Mouse (Mus musculus) kidney, postnatal 0 days (tissue): ENCODE measurements around the gene Pou2f1. TPM values are rescaled to one million over a fixed set of nuclear protein-coding genes. Genes with fewer than 3 reads are reported as not detected.

ENCODE experiments used
- ATAC-seq: fragments of 200-750 bp; cut with Nextera tagmentation; replicated peaks from 2 replicates; pipeline ENCODE4 v1.8.0; 2017; ENCODE audit warnings: low read depth, moderate number of reproducible peaks, moderate TSS enrichment, moderate library complexity; ENCODE audit not compliant: low FRiP score
- DNase-seq: peaks from one replicate; pipeline ENCODE4 v3.0.0-alpha.2; 2016; ENCODE audit warnings: low spot score
- H3K27ac ChIP-seq: fragments of 300-500 bp; sonication (generic); 2 replicates; pipeline ENCODE4 v1.5.1; 2014; ENCODE audit warnings: mild to moderate bottlenecking
- H3K27me3 ChIP-seq: fragments of 300-500 bp; sonication (generic); 2 replicates; pipeline ENCODE4 v1.6.1; 2014; ENCODE audit warnings: low read length, mixed read lengths; ENCODE audit not compliant: insufficient read depth
- H3K36me3 ChIP-seq: fragments of 300-500 bp; sonication (generic); 2 replicates; pipeline ENCODE4 v1.6.1; 2014; ENCODE audit warnings: low read length, mixed read lengths; ENCODE audit not compliant: insufficient read depth
- H3K4me1 ChIP-seq: fragments of 300-500 bp; sonication (generic); replicated peaks from 2 replicates; pipeline ENCODE4 v1.6.1; 2014; ENCODE audit warnings: antibody characterized with exemption, low read length, mixed read lengths; ENCODE audit not compliant: insufficient read depth
- H3K4me2 ChIP-seq: fragments of 300-500 bp; sonication (generic); 2 replicates; pipeline ENCODE4 v1.6.1; 2014; ENCODE audit warnings: mild to moderate bottlenecking, low read length, moderate library complexity, mixed read lengths
- H3K4me3 ChIP-seq: fragments of 300-500 bp; sonication (generic); replicated peaks from 2 replicates; pipeline ENCODE4 v1.5.1; 2014; ENCODE audit warnings: low read depth, low read length
- H3K9ac ChIP-seq: fragments of 300-500 bp; sonication (generic); 2 replicates; pipeline ENCODE4 v1.6.1; 2014; ENCODE audit warnings: low read depth, low read length
- H3K9me3 ChIP-seq: fragments of 300-500 bp; sonication (generic); replicated peaks from 2 replicates; pipeline ENCODE4 v1.6.1; 2016; ENCODE audit warnings: low read length, inconsistent platforms, mixed read lengths
- CTCF ChIP-seq: IDR thresholded peaks from 2 replicates; pipeline ENCODE4 v1.5.1; 2016; ENCODE audit warnings: antibody characterized with exemption, low read depth, mild to moderate bottlenecking, moderate library complexity
- WGBS: fragments of 180-500 bp; shearing (Covaris S2); extraction: QIAGEN DNeasy Blood & Tissue Kit; methylation state at CpG from one replicate; pipeline ENCODE4 v1.1.7; 2014; 5-methylcytosine and 5-hydroxymethylcytosine counted together
- polyA plus RNA-seq: library from polyadenylated mRNA; unstranded; fragments of >200 nt; fragmentation: Nextera tagmentation; extraction: Ambion mirVana; gene quantifications from 2 replicates; pipeline ENCODE4 v1.2.1, GENCODE M21; 2015

Gene Pou2f1
- polyA plus RNA-seq, 1 experiment from 2014 or later = 11.6 TPM

DNA sequence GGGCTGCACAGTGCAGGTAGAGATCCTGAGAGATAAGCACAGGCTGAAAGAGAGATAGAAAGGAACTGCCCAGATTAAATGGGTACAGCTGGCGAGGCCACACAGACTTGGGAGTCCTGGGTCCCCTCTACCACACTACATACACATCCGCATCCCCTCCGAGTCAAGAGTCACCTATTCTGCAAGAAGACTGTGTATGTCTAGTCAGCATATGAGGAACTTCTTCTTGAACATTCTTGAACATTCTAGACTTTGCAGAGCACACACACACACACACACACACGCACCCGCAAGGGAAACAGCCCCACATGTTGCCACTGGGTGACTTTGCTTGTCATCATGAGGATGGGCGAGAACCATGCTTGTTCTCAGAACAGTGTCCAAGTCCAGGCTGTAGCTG is 173.9 kb downstream of the Pou2f1 start:
- H3K9ac ChIP-seq = no peak overlapping the region
- no peak for DNase-seq

DNA sequence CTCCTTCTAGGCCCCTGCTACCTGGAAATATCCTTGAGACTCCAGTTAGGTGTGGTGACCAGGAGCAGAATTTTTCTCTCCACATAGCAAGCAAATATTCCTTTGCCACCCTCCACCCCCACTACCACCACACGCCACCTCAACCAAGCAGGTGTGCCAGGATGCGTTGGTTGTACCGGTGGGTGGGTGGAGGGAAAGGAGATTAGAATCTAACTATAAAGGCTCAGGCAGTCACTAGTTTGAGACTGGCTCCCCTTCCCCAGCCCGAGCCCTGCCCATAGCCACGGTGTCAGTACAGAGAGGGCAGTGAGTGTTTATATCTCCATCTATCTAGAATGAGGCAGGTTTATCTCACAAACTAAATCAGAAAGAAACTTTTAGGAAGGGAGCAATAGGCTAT is 174.3 kb downstream of the Pou2f1 start:
- Histone ChIP-seq H3K9me3 (no peaks in the 10 kb centered on the region), H3K9ac (no peak overlapping the region), H3K36me3 (no peaks in the 10 kb centered on the region), H3K4me2 (no peak overlapping the region), H3K4me1 (no peaks in the 10 kb centered on the region), H3K27me3 (no peaks in the 10 kb centered on the region), H3K4me3 (no peak overlapping the region), H3K27ac (no peak overlapping the region)
- DNase-seq (no peak), ATAC-seq (no peak)
- TF ChIP-seq CTCF = no peak
- 81% methylated on average over 5 of the region's 5 CpGs for WGBS

More for the DNA sequence above, 173.9 kb downstream of the Pou2f1 start:
- TF ChIP-seq CTCF = no peak
- Histone ChIP-seq H3K27ac (no peak overlapping the region), H3K9me3 (no peaks in the 10 kb centered on the region), H3K4me3 (no peak overlapping the region), H3K4me2 (no peak overlapping the region), H3K36me3 (no peaks in the 10 kb centered on the region), H3K27me3 (no peaks in the 10 kb centered on the region), H3K4me1 (no peaks in the 10 kb centered on the region)
- ATAC-seq = no peak
- WGBS = 90% methylated on average over 6 of the region's 6 CpGs

GRCm38 (mm10) chr1:165822031-165822430 is 180.4 kb downstream of the Pou2f1 start:
- no peaks in the 10 kb centered on the region for H3K36me3 ChIP-seq
- no peak overlapping the region for H3K27ac ChIP-seq
- ATAC-seq = no peak
- TF ChIP-seq CTCF = no peak
- no peak overlapping the region for H3K4me3 ChIP-seq
- H3K9ac ChIP-seq = no peak overlapping the region
- H3K27me3 ChIP-seq = no peaks in the 10 kb centered on the region
- DNase-seq = no peak
- H3K4me2 ChIP-seq = no peak overlapping the region
- no peaks in the 10 kb centered on the region for H3K4me1 ChIP-seq
- WGBS = 93% methylated on average over 2 of the region's 2 CpGs
- H3K9me3 ChIP-seq = no peaks in the 10 kb centered on the region

DNA sequence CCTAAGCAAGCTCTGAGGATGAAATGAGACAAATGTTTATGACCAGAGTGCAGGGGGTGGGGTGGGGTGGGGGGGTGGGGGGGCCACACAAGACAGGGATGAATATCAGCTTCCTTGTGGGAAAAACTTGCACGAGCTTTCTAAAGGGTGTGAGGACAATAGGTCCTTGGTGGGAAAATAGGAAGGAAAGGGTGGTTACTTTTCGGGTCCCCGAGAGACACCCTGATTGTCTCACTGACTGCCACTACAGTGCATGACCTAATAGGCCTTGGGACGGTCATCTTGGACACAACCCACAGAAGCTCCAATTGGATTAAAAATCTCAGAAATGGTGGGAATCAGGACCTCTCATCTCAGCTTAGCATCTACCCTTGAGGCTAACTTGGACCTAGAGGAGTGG is 183.3 kb downstream of the Pou2f1 start:
- Histone ChIP-seq H3K4me2 (no peak overlapping the region), H3K9ac (no peak overlapping the region), H3K9me3 (no peaks in the 10 kb centered on the region), H3K36me3 (no peaks in the 10 kb centered on the region), H3K27me3 (no peaks in the 10 kb centered on the region), H3K27ac (no peak overlapping the region), H3K4me1 (no peaks in the 10 kb centered on the region; the same call in 1 of the 2 replicates), H3K4me3 (no peak overlapping the region)
- TF ChIP-seq CTCF = no peak
- no peak for DNase-seq
- no peak for ATAC-seq
- WGBS = 74% methylated on average over 4 of the region's 4 CpGs

- H3K9me3 ChIP-seq = no peaks in the 10 kb centered on the region
- no peaks in the 10 kb centered on the region; the same call in 1 of the 2 replicates for H3K4me1 ChIP-seq
- H3K4me3 ChIP-seq = no peak overlapping the region
- H3K27me3 ChIP-seq = no peaks in the 10 kb centered on the region
- no peaks in the 10 kb centered on the region for H3K36me3 ChIP-seq
- DNase-seq (peak; percentile 24), ATAC-seq (no peak)
- no peak overlapping the region for H3K27ac ChIP-seq
- no peak overlapping the region for H3K9ac ChIP-seq
- TF ChIP-seq CTCF = no peak
- no peak overlapping the region for H3K4me2 ChIP-seq
- 56% methylated on average over 8 of the region's 8 CpGs for WGBS
Observed at GRCm38 (mm10) chr1:165818145-165818860, 184.2 kb downstream of the Pou2f1 start.

DNA sequence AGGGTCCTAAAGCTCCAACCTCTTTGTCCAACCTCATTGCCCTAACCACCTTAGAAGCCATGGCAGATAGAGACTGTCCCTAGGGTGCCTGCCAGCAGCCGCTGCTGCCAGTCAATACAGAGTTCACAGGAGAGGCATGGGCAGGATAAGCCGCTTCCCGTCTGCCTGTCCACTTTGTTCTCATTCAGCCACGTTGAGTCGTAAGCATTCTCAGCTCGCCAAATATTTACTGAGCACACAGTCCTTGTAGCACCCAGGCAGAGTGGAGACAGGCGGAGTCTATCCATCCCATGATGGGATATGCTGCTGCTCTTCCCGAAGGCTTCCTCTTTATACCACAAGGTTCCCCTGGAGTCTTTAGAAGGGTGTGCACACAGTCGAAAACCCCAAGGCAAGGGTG is 185.2 kb downstream of the Pou2f1 start:
- no peaks in the 10 kb centered on the region for H3K36me3 ChIP-seq
- no peaks in the 10 kb centered on the region for H3K27me3 ChIP-seq
- no peak overlapping the region for H3K4me3 ChIP-seq
- WGBS = 70% methylated on average over 9 of the region's 9 CpGs
- H3K9me3 ChIP-seq = no peaks in the 10 kb centered on the region
- TF ChIP-seq CTCF = no peak
- no peak overlapping the region for H3K27ac ChIP-seq
- ATAC-seq (no peak), DNase-seq (no peak)
- H3K4me1 ChIP-seq = no peaks in the 10 kb centered on the region; the same call in 1 of the 2 replicates
- H3K4me2 ChIP-seq = no peak overlapping the region
- H3K9ac ChIP-seq = no peak overlapping the region

GRCm38 (mm10) chr1:165816391-165816790 is 186.1 kb downstream of the Pou2f1 start:
- ATAC-seq (no peak), DNase-seq (no peak)
- Histone ChIP-seq H3K27ac (no peak overlapping the region), H3K9me3 (no peaks in the 10 kb centered on the region), H3K4me3 (no peak overlapping the region), H3K4me1 (no peaks in the 10 kb centered on the region; the same call in 1 of the 2 replicates), H3K9ac (no peak overlapping the region), H3K4me2 (no peak overlapping the region), H3K27me3 (no peaks in the 10 kb centered on the region), H3K36me3 (no peaks in the 10 kb centered on the region)
- 91% methylated on average over 9 of the region's 9 CpGs for WGBS
- TF ChIP-seq CTCF = no peak

Other genes starting within 250 kb of the Pou2f1 start
- gene Creg1, start 238.9 kb downstream of the Pou2f1 start, polyA plus RNA-seq = 89.9 and 90.2 TPM in 2 replicates
- 0.47 and 0.67 TPM in 2 replicates for gene Cd247, start 214.0 kb downstream of the Pou2f1 start, polyA plus RNA-seq
- gene Dusp27, start 125.2 kb upstream of the Pou2f1 start, polyA plus RNA-seq = 0.08 and 0.12 TPM in 2 replicates
- 0.94 and 1.1 TPM in 2 replicates for gene Gpa33, start 127.6 kb upstream of the Pou2f1 start, polyA plus RNA-seq
- gene Mael, start 236.1 kb upstream of the Pou2f1 start, polyA plus RNA-seq = not detected in 2 replicates